Mouse (Mus musculus) kidney, embryonic 16.5 days (tissue): ENCODE measurements at regions not wholly inside any gene's neighbourhood (a gene's known extent, or its start where the extent isn't known, plus 50 kb on each side); places are given as distances from the start of the nearest gene placed in this dataset.
"Not testable (repeated sequence)": the region's sequence is repeated elsewhere in the genome, so short reads cannot be mapped to it uniquely, and the experiment has no call there.

ENCODE experiments used
- ATAC-seq: fragments of 200-750 bp; cut with Nextera tagmentation; 2 replicates; pipeline ENCODE4 v1.8.0; 2017; ENCODE audit warnings: moderate TSS enrichment; ENCODE audit not compliant: low FRiP score, low TSS enrichment
- H3K27ac ChIP-seq: fragments of 300-500 bp; sonication (generic); 2 replicates; pipeline ENCODE4 v1.5.1; 2014; ENCODE audit warnings: low read length
- H3K27me3 ChIP-seq: fragments of 300-500 bp; sonication (generic); 2 replicates; pipeline ENCODE4 v1.6.1; 2014; ENCODE audit warnings: low read length, control low read depth, mixed read lengths; ENCODE audit not compliant: insufficient read depth
- H3K36me3 ChIP-seq: fragments of 300-500 bp; sonication (generic); 2 replicates; pipeline ENCODE4 v1.6.1; 2014; ENCODE audit warnings: low read length, control low read depth, mixed read lengths; ENCODE audit not compliant: insufficient read depth
- H3K4me1 ChIP-seq: fragments of 300-500 bp; sonication (generic); 2 replicates; pipeline ENCODE4 v1.6.1; 2014; ENCODE audit warnings: low read length, control low read depth, mixed read lengths; ENCODE audit not compliant: insufficient read depth
- H3K4me2 ChIP-seq: fragments of 300-500 bp; sonication (generic); replicated peaks from 2 replicates; pipeline ENCODE4 v1.6.1; 2014; ENCODE audit warnings: low read depth, low read length
- H3K4me3 ChIP-seq: fragments of 300-500 bp; sonication (generic); 2 replicates; pipeline ENCODE4 v1.5.1; 2014; ENCODE audit warnings: mild to moderate bottlenecking, low read length
- H3K9ac ChIP-seq: fragments of 300-500 bp; sonication (generic); replicated peaks from 2 replicates; pipeline ENCODE4 v1.6.1; 2014; ENCODE audit warnings: low read length
- H3K9me3 ChIP-seq: fragments of 300-500 bp; sonication (generic); 2 replicates; pipeline ENCODE4 v1.6.1; 2016; ENCODE audit warnings: low read length, control low read depth
- WGBS: fragments of 180-500 bp; shearing (Covaris S2); extraction: QIAGEN DNeasy Blood & Tissue Kit; methylation state at CpG from one replicate; pipeline ENCODE4 v1.1.7; 2014; 5-methylcytosine and 5-hydroxymethylcytosine counted together

DNA sequence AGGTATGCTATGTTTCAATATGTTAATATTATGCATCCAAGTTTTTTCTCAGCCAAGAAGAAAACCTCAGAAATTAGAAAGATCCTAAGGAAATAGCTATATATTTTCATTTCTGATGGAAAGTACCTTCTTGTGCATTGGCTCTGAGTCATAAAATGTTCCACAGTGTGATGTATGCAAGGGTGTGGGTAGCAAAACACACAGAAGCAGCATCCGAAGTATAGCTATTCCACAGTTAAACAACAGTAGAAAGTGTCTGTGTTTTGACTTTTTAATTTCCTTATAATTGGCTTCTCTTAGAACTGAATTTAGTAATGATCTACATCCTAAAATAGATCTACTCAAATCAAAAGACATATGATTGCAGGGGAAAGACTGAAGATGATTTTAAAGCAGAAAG lies 320.0 kb downstream of the Tdrd3 start:
- H3K9ac ChIP-seq: no peak overlapping the region
- 83% methylated on average over 1 of the region's 1 CpGs for WGBS
- no peak overlapping the region for H3K4me3 ChIP-seq
- no peaks in the 10 kb centered on the region for H3K36me3 ChIP-seq
- no peak overlapping the region for H3K4me2 ChIP-seq
- no peaks in the 10 kb centered on the region for H3K27me3 ChIP-seq
- ATAC-seq: no peak
- H3K27ac ChIP-seq: no peak overlapping the region
- H3K4me1 ChIP-seq: no peaks in the 10 kb centered on the region
- no peaks in the 10 kb centered on the region for H3K9me3 ChIP-seq

DNA sequence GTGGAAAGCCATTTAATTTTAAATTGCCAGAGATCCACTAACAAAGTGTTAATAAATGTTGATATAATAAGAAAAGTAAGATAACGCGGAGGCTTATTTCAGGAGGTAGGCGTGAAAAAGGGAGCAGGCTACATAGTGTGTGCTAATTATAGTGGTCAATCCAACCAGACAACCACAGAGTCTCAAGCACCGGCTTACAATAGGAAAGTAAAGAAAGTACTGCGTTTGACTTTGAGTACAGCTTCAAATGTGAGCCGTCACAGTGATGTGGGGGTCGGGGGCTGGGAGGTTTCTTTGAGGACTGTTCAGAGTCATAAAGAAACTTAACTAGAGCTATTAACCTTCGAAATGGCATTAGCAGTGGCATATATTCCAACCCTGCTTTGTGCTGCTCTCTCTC lies 329.1 kb downstream of the Tdrd3 start:
- no peaks in the 10 kb centered on the region for H3K36me3 ChIP-seq
- no peaks in the 10 kb centered on the region for H3K27me3 ChIP-seq
- H3K4me2 ChIP-seq: no peak overlapping the region
- no peak overlapping the region for H3K4me3 ChIP-seq
- H3K4me1 ChIP-seq: no peaks in the 10 kb centered on the region
- H3K9me3 ChIP-seq: no peaks in the 10 kb centered on the region
- H3K9ac ChIP-seq: no peak overlapping the region
- no peak for ATAC-seq
- 49% methylated on average over 8 of the region's 8 CpGs for WGBS
- H3K27ac ChIP-seq: no peak overlapping the region

DNA sequence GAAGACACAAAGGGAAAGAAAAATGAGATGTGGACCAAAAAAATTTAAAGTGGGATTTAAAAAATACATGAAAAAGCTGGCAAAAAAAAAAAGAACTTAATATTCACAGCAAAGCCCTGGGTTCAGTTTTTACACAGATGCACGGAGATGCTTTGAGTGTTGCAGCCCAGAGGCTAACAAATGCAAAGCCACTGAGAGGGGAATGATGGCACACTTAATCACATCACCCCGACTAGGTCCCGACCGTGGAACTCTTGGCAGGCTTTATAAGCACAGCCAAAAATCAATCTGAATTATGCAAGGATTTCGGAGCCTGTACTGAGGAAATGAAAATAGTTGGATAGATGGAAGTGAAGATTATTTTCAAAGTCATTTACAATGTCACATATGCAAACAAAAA lies 329.6 kb downstream of the Tdrd3 start:
- no peak overlapping the region for H3K9ac ChIP-seq
- no peak overlapping the region for H3K4me2 ChIP-seq
- H3K4me3 ChIP-seq: no peak overlapping the region
- no peaks in the 10 kb centered on the region for H3K27me3 ChIP-seq
- no peaks in the 10 kb centered on the region for H3K9me3 ChIP-seq
- no peaks in the 10 kb centered on the region for H3K4me1 ChIP-seq
- no peaks in the 10 kb centered on the region for H3K36me3 ChIP-seq
- no peak overlapping the region for H3K27ac ChIP-seq
- no peak for ATAC-seq
- WGBS: 53% methylated on average over 5 of the region's 5 CpGs

DNA sequence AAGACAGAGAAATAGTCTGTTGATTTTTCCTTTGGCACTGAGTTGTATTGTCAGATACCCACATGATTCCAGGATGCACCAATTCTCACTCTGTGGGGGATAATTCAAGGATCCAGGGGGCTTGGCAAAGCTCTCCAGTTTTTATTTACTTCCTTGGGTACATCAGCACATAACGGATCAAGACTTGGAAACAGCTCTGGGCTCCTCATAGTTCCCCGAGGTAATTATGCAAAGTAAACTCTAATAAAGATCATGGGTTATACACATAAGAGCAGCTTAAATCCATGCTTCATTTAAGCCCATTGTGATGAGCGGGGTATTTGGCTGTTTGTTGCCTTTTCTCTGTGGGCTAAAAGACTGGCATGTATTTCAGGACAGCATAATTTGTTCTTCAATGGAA lies 332.6 kb downstream of the Tdrd3 start:
- 82% methylated on average over 3 of the region's 3 CpGs for WGBS

DNA sequence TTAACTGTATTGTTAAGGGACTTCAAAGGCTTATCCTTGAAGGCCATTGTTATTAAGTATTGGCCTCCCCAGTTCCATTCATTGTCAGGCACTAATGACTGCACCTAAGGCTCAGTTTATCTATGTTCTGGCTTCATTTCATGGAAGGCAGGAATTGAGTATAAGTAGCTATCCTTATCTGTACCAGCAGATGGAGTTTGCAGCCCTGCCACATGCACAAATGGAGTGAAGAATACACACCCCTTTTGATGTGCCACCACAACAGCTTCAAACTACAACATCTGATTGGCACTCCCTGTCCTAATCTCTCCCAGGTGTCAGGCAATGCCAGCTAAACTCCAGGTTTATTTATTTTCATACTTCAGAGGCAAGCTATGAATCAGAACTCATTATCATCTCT lies 333.3 kb downstream of the Tdrd3 start:
- Histone ChIP-seq H3K27me3 (no peaks in the 10 kb centered on the region), H3K27ac (no peak overlapping the region), H3K9ac (no peak overlapping the region), H3K4me1 (no peaks in the 10 kb centered on the region), H3K4me2 (no peak overlapping the region), H3K36me3 (no peaks in the 10 kb centered on the region), H3K9me3 (no peaks in the 10 kb centered on the region), H3K4me3 (no peak overlapping the region)
- ATAC-seq: no peak

More for the DNA sequence above, 332.6 kb downstream of the Tdrd3 start:
- ATAC-seq: no peak
- Histone ChIP-seq H3K4me1 (no peaks in the 10 kb centered on the region), H3K27ac (no peak overlapping the region), H3K9ac (no peak overlapping the region), H3K9me3 (no peaks in the 10 kb centered on the region), H3K36me3 (no peaks in the 10 kb centered on the region), H3K4me2 (no peak overlapping the region), H3K4me3 (no peak overlapping the region), H3K27me3 (no peaks in the 10 kb centered on the region)

DNA sequence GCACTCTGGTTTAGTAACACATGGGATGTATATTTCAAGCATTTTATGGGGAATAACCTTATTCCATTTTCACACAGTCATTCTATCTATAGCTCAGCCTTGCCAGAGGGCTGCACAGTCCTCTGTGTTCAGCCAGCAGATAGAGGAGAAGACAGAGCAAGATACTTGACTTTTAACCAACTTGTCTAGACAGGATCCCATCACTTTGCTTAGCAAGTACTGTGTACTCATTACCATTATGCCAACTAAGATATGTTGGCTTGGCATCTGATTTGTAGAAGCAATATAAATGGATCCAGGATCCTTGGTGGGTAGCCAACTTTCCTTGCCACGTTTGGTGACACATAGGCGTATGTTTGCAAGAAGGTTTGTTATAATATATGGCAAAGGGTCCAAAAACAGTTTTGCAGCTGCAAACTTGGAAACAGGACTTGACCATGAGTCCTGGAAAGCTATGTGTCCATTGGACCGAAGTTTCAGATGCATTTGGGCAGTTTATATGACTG lies 334.3 kb downstream of the Tdrd3 start:
- Histone ChIP-seq H3K27me3 (no peaks in the 10 kb centered on the region), H3K36me3 (no peaks in the 10 kb centered on the region), H3K4me1 (no peaks in the 10 kb centered on the region), H3K4me2 (no peak overlapping the region), H3K9ac (no peak overlapping the region), H3K4me3 (no peak overlapping the region), H3K27ac (no peak overlapping the region), H3K9me3 (no peaks in the 10 kb centered on the region)
- WGBS: 83% methylated on average over 3 of the region's 3 CpGs
- no peak for ATAC-seq

DNA sequence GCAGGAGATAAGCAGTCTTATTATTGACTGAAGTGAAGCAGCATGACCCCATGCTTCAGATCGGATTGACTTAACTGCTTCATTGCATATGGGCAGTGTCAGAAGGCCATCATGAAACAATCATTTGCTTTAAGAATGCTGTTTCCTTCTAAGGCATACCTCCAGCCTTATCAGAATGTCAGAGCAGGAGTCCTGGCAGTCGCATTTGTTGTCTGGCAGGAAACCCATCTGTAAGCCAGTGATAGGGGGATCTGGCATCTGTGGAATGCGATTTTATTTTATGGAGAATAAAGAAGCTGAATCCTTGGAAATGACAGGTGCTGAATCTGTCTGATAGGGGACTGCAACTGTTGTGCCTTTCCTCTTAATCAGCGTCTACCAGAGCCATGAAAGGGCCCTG lies 338.3 kb downstream of the Tdrd3 start:
- H3K27ac ChIP-seq: no peak overlapping the region
- 69% methylated on average over 4 of the region's 4 CpGs for WGBS
- no peak overlapping the region for H3K4me2 ChIP-seq
- H3K4me3 ChIP-seq: no peak overlapping the region
- no peaks in the 10 kb centered on the region for H3K9me3 ChIP-seq
- no peaks in the 10 kb centered on the region for H3K27me3 ChIP-seq
- no peaks in the 10 kb centered on the region for H3K4me1 ChIP-seq
- no peak for ATAC-seq
- no peak overlapping the region for H3K9ac ChIP-seq
- H3K36me3 ChIP-seq: no peaks in the 10 kb centered on the region

DNA sequence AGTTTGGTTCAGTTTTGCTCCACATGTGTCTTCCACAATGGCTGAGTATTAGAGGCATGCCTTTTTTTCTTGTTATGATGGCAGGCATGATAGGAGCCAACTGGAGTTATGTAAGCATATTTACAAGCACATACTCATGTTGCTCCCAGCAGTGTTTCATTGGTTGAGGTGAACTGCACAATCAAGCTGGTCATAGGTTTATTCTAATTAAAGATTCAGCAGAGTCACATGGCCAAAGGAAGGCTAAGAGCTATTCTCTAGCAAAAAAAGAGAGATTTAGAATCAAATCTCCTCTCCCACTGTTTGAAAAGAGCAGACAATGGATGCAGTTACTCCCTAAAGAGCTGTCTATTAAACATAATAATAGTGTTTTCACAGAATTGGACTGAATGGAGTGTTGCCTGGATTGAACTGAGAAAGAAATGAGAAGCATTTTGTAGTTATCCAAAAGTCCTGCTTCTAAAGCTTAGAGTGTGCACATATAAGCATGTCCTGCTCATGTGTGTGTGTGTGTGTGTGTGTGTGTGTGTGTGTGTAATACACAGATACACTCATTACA lies 359.0 kb downstream of the Tdrd3 start:
- Histone ChIP-seq H3K27ac (no peak overlapping the region), H3K4me3 (no peak overlapping the region), H3K36me3 (no peaks in the 10 kb centered on the region), H3K27me3 (no peaks in the 10 kb centered on the region), H3K4me2 (no peak overlapping the region), H3K4me1 (no peaks in the 10 kb centered on the region), H3K9me3 (no peaks in the 10 kb centered on the region), H3K9ac (no peak overlapping the region)
- ATAC-seq: no peak

DNA sequence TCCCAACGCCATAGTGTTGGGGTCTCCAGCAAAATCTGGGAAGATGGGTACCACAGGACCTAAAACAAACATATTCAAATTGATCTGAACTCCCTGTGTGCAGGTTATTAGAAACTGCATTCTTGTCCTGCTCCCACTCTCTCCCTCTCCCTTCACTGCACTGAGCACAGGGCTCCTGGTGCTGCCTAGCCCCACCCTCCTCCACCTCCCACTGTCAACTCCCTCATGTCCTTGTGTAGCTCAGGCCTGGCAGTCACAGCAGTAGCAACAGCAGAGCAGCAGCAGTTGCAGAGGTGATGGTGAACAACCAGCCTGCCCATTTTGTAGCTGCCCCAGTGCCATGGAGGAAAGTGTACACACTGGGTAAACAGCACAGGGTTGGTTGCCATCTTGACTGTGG lies 383.4 kb downstream of the Tdrd3 start:
- no peaks in the 10 kb centered on the region for H3K27me3 ChIP-seq
- no peak overlapping the region for H3K27ac ChIP-seq
- no peak overlapping the region for H3K4me2 ChIP-seq
- WGBS: 67% methylated on average over 1 of the region's 1 CpGs
- no peaks in the 10 kb centered on the region for H3K4me1 ChIP-seq
- no peak overlapping the region for H3K9ac ChIP-seq
- H3K4me3 ChIP-seq: no peak overlapping the region
- H3K9me3 ChIP-seq: no peaks in the 10 kb centered on the region
- ATAC-seq: peak; percentile 95
- H3K36me3 ChIP-seq: no peaks in the 10 kb centered on the region

DNA sequence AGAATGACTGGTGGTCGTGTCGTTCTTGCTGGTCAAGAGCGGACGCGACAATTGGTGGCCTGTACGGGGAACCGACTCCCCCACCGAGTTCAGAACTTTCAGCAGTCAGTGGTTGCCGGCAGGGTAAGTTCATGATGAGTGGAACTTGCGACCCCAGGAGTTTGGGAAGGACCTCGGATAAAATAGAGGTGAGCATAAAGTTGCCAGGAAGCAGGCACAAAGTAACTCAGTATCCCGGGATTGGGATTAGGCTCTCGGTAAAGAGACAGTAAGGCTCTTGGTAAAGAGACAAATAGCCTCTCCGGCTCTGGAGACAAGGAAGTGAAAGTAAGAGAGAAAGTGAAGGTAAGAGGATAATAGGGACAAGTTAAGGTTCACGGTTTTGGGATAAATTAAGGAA lies 393.2 kb downstream of the Tdrd3 start:
- not testable (repeated sequence) for H3K27me3 ChIP-seq, H3K9me3 ChIP-seq, H3K36me3 ChIP-seq, H3K27ac ChIP-seq, H3K9ac ChIP-seq, ATAC-seq, H3K4me1 ChIP-seq, H3K4me2 ChIP-seq, H3K4me3 ChIP-seq
- WGBS: 93% methylated on average over 15 of the region's 15 CpGs
